Comparison of ENCODE assay signal across 15 mouse cellular contexts in genomic region chr5:67449957-67450630, GRCm38 (mm10). TPM values are rescaled to one million over a fixed set of nuclear protein-coding genes. Genes with fewer than 3 reads are reported as not detected.
DNase-seq lines count a peak whose midpoint lies in the region.
"Had no signal": no experiment of that assay in that cellular context is flagged by ENCODE, and none has a peak within 500 bp of the region (broad histone marks: within the 10 kb centered on the region; RNA-seq: fewer than 3 reads in every experiment).

No protein-coding gene starts in this region.

- no peaks in the 10 kb centered on the region for H3K27me3 ChIP-seq in splenic B cell, adult 2 months (ENCODE audit: control insufficient read depth, insufficient read depth, low read length, poor library complexity, severe bottlenecking)
- no peaks in the 10 kb centered on the region for H3K27me3 ChIP-seq in heart, embryonic 10.5 days (ENCODE audit: insufficient read depth, poor library complexity, severe bottlenecking)
- H3K27me3 ChIP-seq: forebrain, embryonic 12.5 days had no signal

- no peaks in the 10 kb centered on the region for H3K79me2 ChIP-seq in macrophage (ENCODE audit: inconsistent target)

- H3K4me1 ChIP-seq in heart, embryonic 10.5 days, result peaks cover 11% of the 10 kb centered on the region
- H3K4me1 ChIP-seq: forebrain, embryonic 12.5 days had no signal

- WGBS in macrophage (ENCODE audit: missing documents), result 11% methylated on average over 21 of the region's 21 CpGs
- whole genome bisulfite sequencing in heart, embryonic 10.5 days, result 85% methylated on average over 21 of the region's 21 CpGs

- DNase-seq in spleen, postnatal 36 days (ENCODE audit: low spot score in 2 of 2), result peak; percentile 25 to 27
- DNase-seq in spleen, postnatal 10 days (ENCODE audit: low spot score in 2 of 2), result no peak
- DNase-seq in T-cell, adult 2 months (ENCODE audit: low spot score), result peak; percentile 2
- peak; percentile 75 for DNase-seq in splenic B cell, adult 2 months (ENCODE audit: low read depth, low spot score)
- DNase-seq in heart, embryonic 10.5 days (ENCODE audit: low spot score), result no peak
- DNase-seq in cerebellum, postnatal 14 days, result no peak
- DNase-seq: cerebellum, adult 9-10 months; embryo, embryonic 11 days; lung, postnatal 14 days; retina, postnatal 1 day had no signal

- no peaks in the 10 kb centered on the region for H3K36me3 ChIP-seq in macrophage (ENCODE audit: inconsistent target)
- no peaks in the 10 kb centered on the region for H3K36me3 ChIP-seq in splenic B cell, adult 2 months (ENCODE audit: control insufficient read depth, insufficient read depth, low read length, poor library complexity, severe bottlenecking)
- no peaks in the 10 kb centered on the region for H3K36me3 ChIP-seq in heart, embryonic 10.5 days
- H3K36me3 ChIP-seq: forebrain, embryonic 12.5 days had no signal

- H3K27ac ChIP-seq in macrophage, result peak overlapping the region; percentile 76
- no peak overlapping the region for H3K27ac ChIP-seq in heart, embryonic 10.5 days
- H3K27ac ChIP-seq: forebrain, embryonic 12.5 days; hindbrain, postnatal 0 days; left cerebral cortex, adult 2 months; liver, embryonic 14.5 days had no signal

- H3K4me3 ChIP-seq in macrophage (ENCODE audit: inconsistent target), result peak overlapping the region; percentile 39
- no peak overlapping the region for H3K4me3 ChIP-seq in heart, embryonic 10.5 days
- H3K4me3 ChIP-seq: forebrain, embryonic 12.5 days; left cerebral cortex, adult 2 months had no signal

- no peaks in the 10 kb centered on the region for H3K9me3 ChIP-seq in heart, embryonic 10.5 days
- H3K9me3 ChIP-seq: forebrain, embryonic 12.5 days had no signal

RNA-seq across cellular contexts. Expression of gene Bend4, which starts 22.0 kb away (rescaled TPM):
- 10 to 100 TPM in 18 of 26 experiments, 1 to 10 TPM in 8; 3.4 to 41.5 (median 15.0) TPM for total RNA-seq in macrophage (2018; cell fraction: chromatin; rRNA removed)
- 10 to 100 TPM in 9 of 26 experiments, 1 to 10 TPM in 17; 3.9 to 12.3 (median 6.1) TPM for total RNA-seq in macrophage (2018; cell fraction: cytosol; rRNA removed)
- total RNA-seq in macrophage (2018; cell fraction: nucleus; rRNA removed), result 10 to 100 TPM in 13 of 26 experiments, 1 to 10 TPM in 13; 3.1 to 31.3 (median 10.1) TPM
- polyA plus RNA-seq in macrophage (2018), result 3.7 to 5.2 TPM (median 4.7 TPM) in 3 replicates
- 23.5 and 24.0 TPM in 2 replicates for polyA plus RNA-seq in heart, embryonic 10.5 days (2016; fragmentation: Nextera tagmentation; extraction: Ambion mirVana)

Comparison
In these comparisons a context has a peak if more than half of its experiments do, and no peak if none do; other contexts are left out.
1. DNase-seq: peak in spleen, postnatal 36 days (2 of 2), T-cell, adult 2 months (single experiment) and splenic B cell, adult 2 months (single experiment); none in spleen, postnatal 10 days (0 of 2), heart, embryonic 10.5 days (single experiment) and cerebellum, postnatal 14 days (0 of 2).